Comparison of ENCODE assay signal across 15 mouse cellular contexts in the genomic region with DNA sequence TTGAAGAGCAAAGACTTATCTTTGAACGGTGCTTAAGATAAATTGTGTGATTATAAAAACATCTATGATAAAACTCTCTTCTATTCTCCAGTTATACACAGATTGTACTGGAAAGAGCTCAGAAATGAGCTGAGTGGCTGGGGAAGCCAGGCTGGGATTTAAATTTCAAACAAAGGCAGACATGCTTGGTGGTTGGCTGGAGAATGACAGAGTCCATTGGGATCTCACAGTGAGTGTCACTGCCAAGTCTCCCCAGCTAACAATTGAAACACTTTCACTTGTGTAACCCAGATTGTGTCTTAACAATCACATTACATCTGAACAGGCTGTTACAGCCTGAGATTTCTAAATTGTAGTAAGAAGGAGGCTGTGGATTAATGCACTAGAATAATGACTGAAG.
DNase-seq lines count a peak whose midpoint lies in the region; ATAC-seq and TF ChIP-seq lines count a peak whose summit lies in the region.
"Had no signal": no experiment of that assay in that cellular context is flagged by ENCODE, and none has a peak within 500 bp of the region (broad histone marks: within the 10 kb centered on the region; RNA-seq: fewer than 3 reads in every experiment).

No protein-coding gene starts in this region.

- H3K9me3 ChIP-seq in lung, postnatal 0 days (ENCODE audit: low read length): no peaks in the 10 kb centered on the region
- no peaks in the 10 kb centered on the region for H3K9me3 ChIP-seq in forebrain, postnatal 0 days (ENCODE audit: low read length)
- no peaks in the 10 kb centered on the region for H3K9me3 ChIP-seq in hindbrain, embryonic 16.5 days (ENCODE audit: control insufficient read depth, low read length)
- H3K9me3 ChIP-seq in neural tube, embryonic 14.5 days (ENCODE audit: control insufficient read depth, low read length): no peaks in the 10 kb centered on the region
- H3K9me3 ChIP-seq: liver, embryonic 12.5 days had no signal

- ATAC-seq in lung, postnatal 0 days: no peak
- ATAC-seq in forebrain, postnatal 0 days: peak; percentile 63
- no peak for ATAC-seq in hindbrain, embryonic 16.5 days
- ATAC-seq in neural tube, embryonic 14.5 days (ENCODE audit: low read depth): no peak
- ATAC-seq: liver, embryonic 12.5 days had no signal

- H3K4me3 ChIP-seq in lung, postnatal 0 days (ENCODE audit: low read depth, low read length): no peak overlapping the region
- H3K4me3 ChIP-seq in forebrain, postnatal 0 days (ENCODE audit: low read depth, low read length): no peak overlapping the region
- H3K4me3 ChIP-seq in hindbrain, embryonic 16.5 days (ENCODE audit: low read length): no peak overlapping the region
- no peak overlapping the region for H3K4me3 ChIP-seq in neural tube, embryonic 14.5 days (ENCODE audit: low read depth, low read length)
- no peak overlapping the region for H3K4me3 ChIP-seq in layer of hippocampus, adult 2 months
- H3K4me3 ChIP-seq: left cerebral cortex, adult 2 months; liver, embryonic 12.5 days; myocyte had no signal

- H3K36me3 ChIP-seq in lung, postnatal 0 days (ENCODE audit: insufficient read depth, low read length): no peaks in the 10 kb centered on the region
- no peaks in the 10 kb centered on the region for H3K36me3 ChIP-seq in forebrain, postnatal 0 days (ENCODE audit: insufficient read depth)
- H3K36me3 ChIP-seq in hindbrain, embryonic 16.5 days (ENCODE audit: control insufficient read depth, insufficient read depth, low read length): no peaks in the 10 kb centered on the region
- no peaks in the 10 kb centered on the region for H3K36me3 ChIP-seq in neural tube, embryonic 14.5 days (ENCODE audit: control insufficient read depth, insufficient read depth, low read length)
- H3K36me3 ChIP-seq: liver, embryonic 12.5 days had no signal

- no peak overlapping the region for H3K4me2 ChIP-seq in lung, postnatal 0 days (replicated peaks; ENCODE audit: low read depth, low read length)
- H3K4me2 ChIP-seq in forebrain, postnatal 0 days (ENCODE audit: low read depth): 0 out of 2 replicates have a peak overlapping the region, but pooled peaks have one; percentile 5
- no peak overlapping the region for H3K4me2 ChIP-seq in hindbrain, embryonic 16.5 days (ENCODE audit: low read length)
- H3K4me2 ChIP-seq in neural tube, embryonic 14.5 days (ENCODE audit: low read depth, low read length): no peak overlapping the region
- H3K4me2 ChIP-seq: liver, embryonic 12.5 days had no signal

- peak; percentile 41 for DNase-seq in lung, postnatal 0 days (ENCODE audit: low spot score)
- no peak for DNase-seq in lung, postnatal 14 days
- peak; percentile 74 for DNase-seq in forebrain, postnatal 0 days
- DNase-seq in thymus, postnatal 14 days: no peak
- DNase-seq in layer of hippocampus, postnatal 14 days (ENCODE audit: low spot score in 2 of 2): no peak
- DNase-seq in layer of hippocampus, adult 2 months (ENCODE audit: low spot score in 2 of 2): no peak
- DNase-seq: cerebellum, adult 9-11 months; kidney, adult 8-10 months; right cerebral cortex, adult 18-20 months; thymus, adult 2 months had no signal

- 23% methylated on average over 1 of the region's 1 CpGs for WGBS in lung, postnatal 0 days
- WGBS in forebrain, postnatal 0 days: 38% methylated on average over 1 of the region's 1 CpGs
- 68% methylated on average over 1 of the region's 1 CpGs for WGBS in hindbrain, embryonic 16.5 days
- WGBS in neural tube, embryonic 14.5 days: 68% methylated on average over 1 of the region's 1 CpGs

- no peak overlapping the region for H3K9ac ChIP-seq in lung, postnatal 0 days (replicated peaks; ENCODE audit: low read depth)
- 0 out of 2 replicates have a peak overlapping the region, but pooled peaks have one; percentile 37 for H3K9ac ChIP-seq in forebrain, postnatal 0 days
- H3K9ac ChIP-seq in hindbrain, embryonic 16.5 days (ENCODE audit: low read depth, low read length): no peak overlapping the region
- no peak overlapping the region for H3K9ac ChIP-seq in neural tube, embryonic 14.5 days (replicated peaks; ENCODE audit: low read depth, low read length)
- H3K9ac ChIP-seq: liver, embryonic 12.5 days had no signal

- TF ChIP-seq CTCF in lung, postnatal 0 days (IDR thresholded peaks at IDR 0.05): no peak
- no peak for TF ChIP-seq CTCF in forebrain, postnatal 0 days (IDR thresholded peaks at IDR 0.05; ENCODE audit: low read depth)
- no peak for TF ChIP-seq CTCF in layer of hippocampus, adult 2 months (conservative IDR thresholded peaks at IDR 0.05)

- H3K27me3 ChIP-seq in lung, postnatal 0 days (replicated peaks; ENCODE audit: insufficient read depth, low read length): no peaks in the 10 kb centered on the region
- H3K27me3 ChIP-seq in forebrain, postnatal 0 days (ENCODE audit: insufficient read depth, low read length): no peaks in the 10 kb centered on the region
- H3K27me3 ChIP-seq in hindbrain, embryonic 16.5 days (replicated peaks; ENCODE audit: control insufficient read depth, insufficient read depth, low read length): no peaks in the 10 kb centered on the region
- no peaks in the 10 kb centered on the region for H3K27me3 ChIP-seq in neural tube, embryonic 14.5 days (ENCODE audit: control insufficient read depth, insufficient read depth, low read length)
- H3K27me3 ChIP-seq: liver, embryonic 12.5 days had no signal

- H3K4me1 ChIP-seq in lung, postnatal 0 days (ENCODE audit: insufficient read depth, low read depth, low read length): no peaks in the 10 kb centered on the region
- peaks cover 46% of the 10 kb centered on the region for H3K4me1 ChIP-seq in forebrain, postnatal 0 days (ENCODE audit: insufficient read depth)
- H3K4me1 ChIP-seq in hindbrain, embryonic 16.5 days (ENCODE audit: control insufficient read depth, insufficient read depth, low read depth, low read length): peaks cover 46% of the 10 kb centered on the region
- peaks cover 55% of the 10 kb centered on the region for H3K4me1 ChIP-seq in neural tube, embryonic 14.5 days (ENCODE audit: control insufficient read depth, insufficient read depth, low read length)

- no peak overlapping the region for H3K27ac ChIP-seq in lung, postnatal 0 days (ENCODE audit: low read length)
- H3K27ac ChIP-seq in forebrain, postnatal 0 days (ENCODE audit: low read depth, low read length): peak overlapping the region; percentile 86
- peak overlapping the region; percentile 26 for H3K27ac ChIP-seq in hindbrain, embryonic 16.5 days (ENCODE audit: low read depth, low read length)
- H3K27ac ChIP-seq in neural tube, embryonic 14.5 days (ENCODE audit: low read depth, low read length): peak overlapping the region; percentile 74
- H3K27ac ChIP-seq in layer of hippocampus, adult 2 months: no peak overlapping the region
- H3K27ac ChIP-seq: left cerebral cortex, adult 2 months; liver, embryonic 12.5 days had no signal

- no peak for TF ChIP-seq EP300 in lung, postnatal 0 days (IDR thresholded peaks at IDR 0.05)

Comparison
In these comparisons a context has a peak if more than half of its experiments do, and no peak if none do; other contexts are left out.
1. DNase-seq: peak in lung, postnatal 0 days (single experiment) and forebrain, postnatal 0 days (single experiment); none in lung, postnatal 14 days (single experiment), thymus, postnatal 14 days (single experiment), layer of hippocampus, postnatal 14 days (0 of 2) and layer of hippocampus, adult 2 months (0 of 2).
2. H3K27ac ChIP-seq: peak in forebrain, postnatal 0 days (single experiment), hindbrain, embryonic 16.5 days (single experiment) and neural tube, embryonic 14.5 days (single experiment); none in lung, postnatal 0 days (single experiment) and layer of hippocampus, adult 2 months (single experiment).